Mouse (Mus musculus) bone marrow, adult 2 months (tissue): Measurements from ENCODE around the gene Zfp609.

ENCODE experiments used
- CTCF ChIP-seq: fragments of 200-500 bp; IDR thresholded peaks from 2 replicates; pipeline ENCODE4 v1.5.1; 2011; ENCODE audit warnings: low read length, control low read depth; ENCODE audit not compliant: control insufficient read depth, insufficient read depth
- POLR2A ChIP-seq: fragments of 200-500 bp; IDR thresholded peaks from 2 replicates; pipeline ENCODE4 v1.6.1; 2011; ENCODE audit warnings: low read depth, mild to moderate bottlenecking, control low read depth, low read length, borderline replicate concordance; ENCODE audit not compliant: control insufficient read depth

DNA sequence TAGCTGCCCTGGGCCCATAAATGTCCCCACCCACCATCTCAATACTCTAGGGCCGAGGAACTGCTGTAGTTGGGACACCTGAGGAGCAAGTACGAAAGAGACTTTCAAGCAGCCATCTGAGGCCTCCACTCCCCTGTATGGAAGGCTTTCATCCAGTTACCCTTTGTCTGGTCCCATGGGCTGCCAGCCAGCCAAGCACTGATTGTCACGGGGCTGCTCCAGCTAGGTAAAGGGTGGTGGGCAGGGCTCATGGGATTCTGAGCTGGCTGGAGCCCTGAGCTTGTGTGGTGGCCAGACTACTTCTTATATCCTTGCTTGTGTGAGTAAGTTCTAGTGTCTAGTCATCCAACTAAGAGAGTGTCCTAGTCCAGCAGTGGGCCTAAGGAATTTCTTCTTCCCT lies 170.1 kb downstream of the Zfp609 start:
- no peak for TF ChIP-seq CTCF
- no peak for TF ChIP-seq POLR2A
